Mouse (Mus musculus): Measurements from ENCODE around the gene Phtf2. TPM values are rescaled to one million over a fixed set of nuclear protein-coding genes. Genes with fewer than 3 reads are reported as not detected.

The Phtf2 gene
- polyA plus RNA-seq, 1 experiment from 2014 or later: 47.4 TPM

GRCm38 (mm10) chr5:20906191-20906590, 24.3 kb upstream of the Phtf2 start:
- no peak overlapping the region for H3K4me3 ChIP-seq
- 87% methylated on average over 7 of the region's 7 CpGs for WGBS
- no peak for ATAC-seq (ENCODE audit: insufficient number of reproducible peaks, low FRiP score)
- H3K9me3 ChIP-seq (replicated peaks): no peaks in the 10 kb centered on the region
- H3K4me1 ChIP-seq (replicated peaks): peaks cover 5% of the 10 kb centered on the region; the same call in 1 of the 2 replicates
- no peak overlapping the region for H3K4me2 ChIP-seq
- no peaks in the 10 kb centered on the region for H3K27me3 ChIP-seq (replicated peaks)
- peaks cover 32% of the 10 kb centered on the region for H3K36me3 ChIP-seq
- H3K9ac ChIP-seq: no peak overlapping the region
- no peak overlapping the region for H3K27ac ChIP-seq (ENCODE audit: poor library complexity, severe bottlenecking)

- peaks cover 5% of the 10 kb centered on the region; the same call in 1 of the 2 replicates for H3K4me1 ChIP-seq (replicated peaks)
- H3K9ac ChIP-seq: no peak overlapping the region
- no peaks in the 10 kb centered on the region for H3K9me3 ChIP-seq (replicated peaks)
- no peaks in the 10 kb centered on the region for H3K27me3 ChIP-seq (replicated peaks)
- H3K27ac ChIP-seq (ENCODE audit: poor library complexity, severe bottlenecking): no peak overlapping the region
- H3K4me2 ChIP-seq: no peak overlapping the region
- no peak overlapping the region for H3K4me3 ChIP-seq
- WGBS: 69% methylated on average over 2 of the region's 2 CpGs
- ATAC-seq (ENCODE audit: insufficient number of reproducible peaks, low FRiP score): no peak
- peaks cover 38% of the 10 kb centered on the region for H3K36me3 ChIP-seq
These were observed 23.5 kb upstream of the Phtf2 start for GRCm38 (mm10) chr5:20905437-20905836.

- 61% methylated on average over 2 of the region's 2 CpGs for WGBS
- no peak overlapping the region for H3K27ac ChIP-seq (ENCODE audit: poor library complexity, severe bottlenecking)
- H3K4me1 ChIP-seq (replicated peaks): peaks cover 5% of the 10 kb centered on the region; the same call in 1 of the 2 replicates
- H3K9ac ChIP-seq: no peak overlapping the region
- H3K4me3 ChIP-seq: no peak overlapping the region
- H3K9me3 ChIP-seq (replicated peaks): no peaks in the 10 kb centered on the region
- no peak overlapping the region for H3K4me2 ChIP-seq
- H3K36me3 ChIP-seq: peaks cover 42% of the 10 kb centered on the region
- H3K27me3 ChIP-seq (replicated peaks): no peaks in the 10 kb centered on the region
- no peak for ATAC-seq (ENCODE audit: insufficient number of reproducible peaks, low FRiP score)
These were observed 22.7 kb upstream of the Phtf2 start for GRCm38 (mm10) chr5:20904647-20905046.

- Histone ChIP-seq H3K9ac (no peak overlapping the region), H3K4me1 (replicated peaks) (0 out of 2 replicates have a peak, but pooled peaks cover 5% of the 10 kb centered on the region), H3K4me3 (no peak overlapping the region), H3K27me3 (replicated peaks) (no peaks in the 10 kb centered on the region), H3K4me2 (no peak overlapping the region), H3K36me3 (peaks cover 43% of the 10 kb centered on the region), H3K27ac (ENCODE audit: poor library complexity, severe bottlenecking) (no peak overlapping the region), H3K9me3 (replicated peaks) (no peaks in the 10 kb centered on the region)
- peak; percentile 75 for ATAC-seq (ENCODE audit: insufficient number of reproducible peaks, low FRiP score)
- 69% methylated on average over 2 of the region's 2 CpGs for WGBS
These were observed 15.7 kb upstream of the Phtf2 start for GRCm38 (mm10) chr5:20897446-20898167.

- Histone ChIP-seq H3K4me3 (no peak overlapping the region), H3K4me2 (peak overlapping the region; percentile 40), H3K4me1 (replicated peaks) (peaks cover 18% of the 10 kb centered on the region), H3K36me3 (peaks cover 23% of the 10 kb centered on the region), H3K27ac (ENCODE audit: poor library complexity, severe bottlenecking) (no peak overlapping the region; the same call in 1 of the 2 replicates), H3K9me3 (replicated peaks) (no peaks in the 10 kb centered on the region), H3K27me3 (replicated peaks) (no peaks in the 10 kb centered on the region), H3K9ac (peak overlapping the region; percentile 11; the same call in 1 of the 2 replicates)
- WGBS: 78% methylated on average over 4 of the region's 4 CpGs
- no peak for ATAC-seq (ENCODE audit: insufficient number of reproducible peaks, low FRiP score)
These were observed 2.2 kb upstream of the Phtf2 start for GRCm38 (mm10) chr5:20884036-20884620.

- no peaks in the 10 kb centered on the region for H3K9me3 ChIP-seq (replicated peaks)
- H3K27ac ChIP-seq (ENCODE audit: poor library complexity, severe bottlenecking): peak overlapping the region; percentile 96
- peaks cover 10% of the 10 kb centered on the region for H3K36me3 ChIP-seq
- peak overlapping the region; percentile 84 for H3K4me2 ChIP-seq
- ATAC-seq (ENCODE audit: insufficient number of reproducible peaks, low FRiP score): peak; percentile 8
- H3K4me1 ChIP-seq (replicated peaks): peaks cover 29% of the 10 kb centered on the region
- H3K4me3 ChIP-seq: peak overlapping the region; percentile 93
- H3K27me3 ChIP-seq (replicated peaks): no peaks in the 10 kb centered on the region
- peak overlapping the region; percentile 91 for H3K9ac ChIP-seq
- 1% methylated on average over 64 of the region's 64 CpGs for WGBS
These were observed 838 bp downstream of the Phtf2 start for GRCm38 (mm10) chr5:20880797-20881775.

- peak overlapping the region; percentile 93 for H3K4me3 ChIP-seq
- no peak for ATAC-seq (ENCODE audit: insufficient number of reproducible peaks, low FRiP score)
- peak overlapping the region; percentile 64 for H3K9ac ChIP-seq
- H3K27me3 ChIP-seq (replicated peaks): no peaks in the 10 kb centered on the region
- peak overlapping the region; percentile 67 for H3K4me2 ChIP-seq
- no peaks in the 10 kb centered on the region for H3K9me3 ChIP-seq (replicated peaks)
- 36% methylated on average over 2 of the region's 2 CpGs for WGBS
- H3K36me3 ChIP-seq: peaks cover 3% of the 10 kb centered on the region
- H3K27ac ChIP-seq (ENCODE audit: poor library complexity, severe bottlenecking): peak overlapping the region; percentile 67
- peaks cover 29% of the 10 kb centered on the region for H3K4me1 ChIP-seq (replicated peaks)
These were observed 1.5 kb downstream of the Phtf2 start for GRCm38 (mm10) chr5:20880386-20880785.

- 74% methylated on average over 1 of the region's 1 CpGs for WGBS
- Histone ChIP-seq H3K27me3 (replicated peaks) (no peaks in the 10 kb centered on the region), H3K9ac (no peak overlapping the region), H3K4me3 (no peak overlapping the region), H3K4me1 (replicated peaks) (peaks cover 17% of the 10 kb centered on the region), H3K9me3 (replicated peaks) (no peaks in the 10 kb centered on the region), H3K27ac (ENCODE audit: poor library complexity, severe bottlenecking) (no peak overlapping the region), H3K36me3 (no peaks in the 10 kb centered on the region), H3K4me2 (no peak overlapping the region)
- ATAC-seq (ENCODE audit: insufficient number of reproducible peaks, low FRiP score): no peak
These were observed 4.9 kb downstream of the Phtf2 start for GRCm38 (mm10) chr5:20876934-20877426.

- WGBS: 96% methylated on average over 1 of the region's 1 CpGs
- no peak for ATAC-seq (ENCODE audit: insufficient number of reproducible peaks, low FRiP score)
These were observed 8.8 kb downstream of the Phtf2 start for GRCm38 (mm10) chr5:20873146-20873545.

GRCm38 (mm10) chr5:20865193-20865755, 16.6 kb downstream of the Phtf2 start:
- 93% methylated on average over 2 of the region's 2 CpGs for WGBS
- H3K4me3 ChIP-seq: no peak overlapping the region
- 0 out of 2 replicates have a peak, but pooled peaks cover 3% of the 10 kb centered on the region for H3K4me1 ChIP-seq (replicated peaks)
- H3K9me3 ChIP-seq (replicated peaks): no peaks in the 10 kb centered on the region
- no peaks in the 10 kb centered on the region for H3K27me3 ChIP-seq (replicated peaks)
- no peak overlapping the region for H3K27ac ChIP-seq (ENCODE audit: poor library complexity, severe bottlenecking)
- no peaks in the 10 kb centered on the region for H3K36me3 ChIP-seq
- ATAC-seq (ENCODE audit: insufficient number of reproducible peaks, low FRiP score): no peak
- no peak overlapping the region for H3K9ac ChIP-seq
- H3K4me2 ChIP-seq: no peak overlapping the region

More at GRCm38 (mm10) chr5:20873146-20873545, 8.8 kb downstream of the Phtf2 start:
- H3K4me3 ChIP-seq: no peak overlapping the region
- no peaks in the 10 kb centered on the region for H3K36me3 ChIP-seq
- H3K9me3 ChIP-seq (replicated peaks): 0 out of 2 replicates have a peak, but pooled peaks cover 3% of the 10 kb centered on the region
- no peaks in the 10 kb centered on the region for H3K27me3 ChIP-seq (replicated peaks)
- no peak overlapping the region for H3K4me2 ChIP-seq
- H3K27ac ChIP-seq (ENCODE audit: poor library complexity, severe bottlenecking): no peak overlapping the region
- no peak overlapping the region for H3K9ac ChIP-seq
- H3K4me1 ChIP-seq (replicated peaks): 0 out of 2 replicates have a peak, but pooled peaks cover 5% of the 10 kb centered on the region

Data from heart, embryonic 12.5 days (tissue).